Mouse (Mus musculus) kidney, embryonic 14.5 days (tissue): ENCODE data around the gene Gm10717. TPM values are rescaled to one million over a fixed set of nuclear protein-coding genes. Genes with fewer than 3 reads are reported as not detected.
"Not testable (repeated sequence)": the region's sequence is repeated elsewhere in the genome, so short reads cannot be mapped to it uniquely, and the experiment has no call there.

Experiments
- ATAC-seq: fragments of 200-750 bp; cut with Nextera tagmentation; 2 replicates; pipeline ENCODE4 v1.8.0; 2017; ENCODE audit warnings: moderate number of reproducible peaks, mild to moderate bottlenecking, moderate TSS enrichment, moderate library complexity; ENCODE audit not compliant: low FRiP score, low TSS enrichment
- H3K27ac ChIP-seq: fragments of 300-500 bp; sonication (generic); 2 replicates; pipeline ENCODE4 v1.5.1; 2014; ENCODE audit warnings: low read depth, mild to moderate bottlenecking, low read length, moderate library complexity, mixed read lengths
- H3K27me3 ChIP-seq: fragments of 300-500 bp; sonication (generic); 2 replicates; pipeline ENCODE4 v1.6.1; 2014; ENCODE audit warnings: mild to moderate bottlenecking, low read length; ENCODE audit not compliant: control insufficient read depth, insufficient read depth
- H3K36me3 ChIP-seq: fragments of 300-500 bp; sonication (generic); 2 replicates; pipeline ENCODE4 v1.6.1; 2014; ENCODE audit warnings: low read length, mixed read lengths; ENCODE audit not compliant: control insufficient read depth, insufficient read depth
- H3K4me1 ChIP-seq: fragments of 300-500 bp; sonication (generic); 2 replicates; pipeline ENCODE4 v1.6.1; 2014; ENCODE audit warnings: low read length, mixed read lengths; ENCODE audit not compliant: control insufficient read depth, insufficient read depth
- H3K4me2 ChIP-seq: fragments of 300-500 bp; sonication (generic); replicated peaks from 2 replicates; pipeline ENCODE4 v1.6.1; 2014; ENCODE audit warnings: low read depth, mild to moderate bottlenecking, low read length
- H3K4me3 ChIP-seq: fragments of 300-500 bp; sonication (generic); 2 replicates; pipeline ENCODE4 v1.5.1; 2014; ENCODE audit warnings: mild to moderate bottlenecking, low read length
- H3K9ac ChIP-seq: fragments of 300-500 bp; sonication (generic); 2 replicates; pipeline ENCODE4 v1.6.1; 2014; ENCODE audit warnings: low read depth, mild to moderate bottlenecking, low read length, moderate library complexity
- H3K9me3 ChIP-seq: fragments of 300-500 bp; sonication (generic); 2 replicates; pipeline ENCODE4 v1.6.1; 2016; ENCODE audit warnings: low read length; ENCODE audit not compliant: control insufficient read depth
- WGBS: fragments of 180-500 bp; shearing (Covaris S2); extraction: QIAGEN DNeasy Blood & Tissue Kit; methylation state at CpG from one replicate; pipeline ENCODE4 v1.1.7; 2014; 5-methylcytosine and 5-hydroxymethylcytosine counted together
- polyA plus RNA-seq: library from polyadenylated mRNA; unstranded; fragments of >200 nt; fragmentation: Nextera tagmentation; extraction: Ambion mirVana; gene quantifications from 2 replicates; pipeline ENCODE4 v1.2.1, GENCODE M21; 2014

Gene Gm10717
- polyA plus RNA-seq, 1 experiment from 2014 or later = not detected

DNA sequence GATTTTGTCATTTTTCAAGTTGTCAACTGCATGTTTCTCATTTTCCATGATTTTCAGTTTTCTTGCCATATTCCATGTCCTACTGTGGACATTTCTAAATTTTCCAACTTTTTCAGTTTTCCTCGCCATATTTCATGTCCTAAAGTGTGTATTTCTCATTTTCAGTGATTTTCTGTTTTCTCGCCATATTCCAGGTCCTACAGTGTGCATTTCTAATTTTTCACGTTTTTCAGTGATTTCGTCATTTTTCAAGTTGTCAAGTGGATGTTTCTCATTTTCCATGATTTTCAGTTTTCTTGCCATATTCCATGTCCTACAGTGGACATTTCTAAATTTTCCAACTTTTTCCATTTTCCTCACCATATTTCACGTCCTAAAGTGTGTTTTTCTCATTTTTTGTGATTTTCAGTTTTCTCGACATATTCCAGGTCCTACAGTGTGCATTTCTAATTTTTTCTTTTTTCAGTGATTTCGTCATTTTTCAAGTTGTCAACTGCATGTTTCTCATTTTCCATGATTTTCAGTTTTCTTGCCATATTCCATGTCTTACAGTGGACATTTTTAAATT, 13.1 kb upstream of the Gm10717 start:
- H3K4me2 ChIP-seq, H3K27me3 ChIP-seq, H3K4me3 ChIP-seq, H3K9ac ChIP-seq, H3K9me3 ChIP-seq, H3K4me1 ChIP-seq, ATAC-seq, H3K36me3 ChIP-seq, H3K27ac ChIP-seq: not testable (repeated sequence)
- WGBS = 95% methylated on average over 2 of the region's 7 CpGs

DNA sequence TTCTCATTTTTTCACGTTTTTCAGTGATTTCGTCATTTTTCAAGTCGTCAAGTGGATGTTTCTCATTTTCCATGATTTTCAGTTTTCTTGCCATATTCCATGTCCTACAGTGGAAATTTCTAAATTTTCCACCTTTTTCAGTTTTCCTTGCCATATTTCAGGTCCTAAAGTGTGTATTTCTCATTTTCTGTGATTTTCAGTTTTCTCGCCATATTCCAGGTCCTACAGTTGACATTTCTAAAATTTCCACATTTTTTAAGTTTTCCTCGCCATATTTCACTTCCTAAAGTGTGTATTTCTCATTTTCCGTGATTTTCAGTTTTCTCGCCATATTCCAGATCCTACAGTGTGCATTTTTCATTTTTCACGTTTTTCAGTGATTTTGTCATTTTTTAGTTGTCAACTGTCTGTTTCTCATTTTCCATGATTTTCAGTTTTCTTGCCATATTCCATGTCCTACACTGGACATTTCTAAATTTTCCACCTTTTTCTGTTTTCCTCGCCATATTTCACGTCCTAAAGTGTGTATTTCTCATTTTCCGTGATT, 12.4 kb upstream of the Gm10717 start, which contains the start of gene Gm10721:
Gene Gm10721, plus strand, starts transcription at position 408 of the 547 bp plus-strand sequence.
- H3K4me3 ChIP-seq, H3K27ac ChIP-seq, H3K27me3 ChIP-seq, H3K4me1 ChIP-seq, H3K36me3 ChIP-seq, H3K9ac ChIP-seq, H3K4me2 ChIP-seq, H3K9me3 ChIP-seq: not testable (repeated sequence)
- peak; percentile 39; the same call in 1 of the 2 replicates for ATAC-seq
- no CpG with 5 or more reads among the region's 11 CpGs for WGBS

DNA sequence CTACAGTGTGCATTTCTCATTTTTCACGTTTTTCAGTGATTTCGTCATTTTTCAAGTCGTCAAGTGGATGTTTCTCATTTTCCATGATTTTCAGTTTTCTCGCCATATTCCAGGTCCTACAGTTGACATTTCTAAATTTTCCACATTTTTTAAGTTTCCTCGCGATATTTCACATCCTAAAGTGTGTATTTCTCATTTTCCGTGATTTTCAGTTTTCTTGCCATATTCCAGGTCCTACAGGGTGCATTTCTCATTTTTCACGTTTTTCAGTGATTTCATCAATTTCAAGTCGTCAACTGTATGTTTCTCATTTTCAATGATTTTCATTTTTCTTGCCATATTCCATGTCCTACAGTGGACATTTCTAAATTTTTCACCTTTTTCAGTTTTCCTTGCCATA, 9.9 kb upstream of the Gm10717 start, which contains the start of gene Gm10720:
Gene Gm10720, plus strand, starts transcription at position 301 of the 400 bp plus-strand sequence.
- not testable (repeated sequence) for ATAC-seq

DNA sequence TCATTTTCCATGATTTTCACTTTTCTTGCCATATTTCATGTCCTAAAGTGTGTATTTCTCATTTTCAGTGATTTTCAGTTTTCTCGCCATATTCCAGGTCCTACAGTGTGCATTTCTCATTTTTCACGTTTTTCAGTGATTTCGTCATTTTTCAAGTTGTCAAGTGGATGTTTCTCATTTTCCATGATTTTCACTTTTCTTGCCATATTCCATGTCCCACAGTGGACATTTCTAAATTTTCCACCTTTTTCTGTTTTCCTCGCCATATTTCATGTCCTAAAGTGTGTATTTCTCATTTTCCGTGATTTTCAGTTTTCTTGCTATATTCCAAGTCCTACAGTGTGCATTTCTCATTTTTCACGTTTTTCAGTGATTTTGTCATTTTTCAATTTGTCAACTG, 9.3 kb upstream of the Gm10717 start:
- H3K27ac ChIP-seq, ATAC-seq, H3K4me3 ChIP-seq, H3K9ac ChIP-seq, H3K27me3 ChIP-seq, H3K9me3 ChIP-seq, H3K4me1 ChIP-seq, H3K36me3 ChIP-seq, H3K4me2 ChIP-seq: not testable (repeated sequence)
- WGBS = 64% methylated on average over 4 of the region's 6 CpGs

More for the DNA sequence above, 9.9 kb upstream of the Gm10717 start, which contains the start of gene Gm10720:
- H3K4me1 ChIP-seq, H3K4me2 ChIP-seq, H3K4me3 ChIP-seq, H3K36me3 ChIP-seq, H3K9me3 ChIP-seq, H3K27ac ChIP-seq, H3K9ac ChIP-seq, H3K27me3 ChIP-seq: not testable (repeated sequence)
- 61% methylated on average over 4 of the region's 9 CpGs for WGBS

DNA sequence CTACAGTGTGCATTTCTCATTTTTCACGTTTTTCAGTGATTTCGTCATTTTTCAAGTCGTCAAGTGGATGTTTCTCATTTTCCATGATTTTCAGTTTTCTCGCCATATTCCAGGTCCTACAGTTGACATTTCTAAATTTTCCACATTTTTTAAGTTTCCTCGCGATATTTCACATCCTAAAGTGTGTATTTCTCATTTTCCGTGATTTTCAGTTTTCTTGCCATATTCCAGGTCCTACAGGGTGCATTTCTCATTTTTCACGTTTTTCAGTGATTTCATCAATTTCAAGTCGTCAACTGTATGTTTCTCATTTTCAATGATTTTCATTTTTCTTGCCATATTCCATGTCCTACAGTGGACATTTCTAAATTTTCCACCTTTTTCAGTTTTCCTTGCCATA, 8.1 kb upstream of the Gm10717 start, which contains the start of gene Gm10719:
Gene Gm10719, plus strand, starts transcription at position 301 of the 400 bp plus-strand sequence.
- 83% methylated on average over 1 of the region's 9 CpGs for WGBS
- not testable (repeated sequence) for H3K36me3 ChIP-seq, H3K27ac ChIP-seq, H3K9ac ChIP-seq, H3K9me3 ChIP-seq, H3K4me3 ChIP-seq, ATAC-seq, H3K27me3 ChIP-seq, H3K4me1 ChIP-seq, H3K4me2 ChIP-seq

DNA sequence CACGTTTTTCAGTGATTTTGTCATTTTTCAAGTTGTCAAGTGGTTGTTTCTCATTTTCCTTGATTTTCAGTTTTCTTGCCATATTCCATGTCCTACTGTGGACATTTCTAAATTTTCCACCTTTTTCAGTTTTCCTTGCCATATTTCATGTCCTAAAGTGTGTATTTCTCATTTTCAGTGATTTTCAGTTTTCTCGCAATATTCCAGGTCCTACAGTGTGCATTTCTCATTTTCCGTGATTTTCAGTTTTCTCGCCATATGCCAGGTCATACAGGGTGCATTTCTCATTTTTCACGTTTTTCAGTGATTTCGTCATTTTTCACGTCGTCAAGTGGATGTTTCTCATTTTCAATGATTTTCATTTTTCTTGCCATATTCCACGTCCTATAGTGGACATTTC, 6.3 kb upstream of the Gm10717 start:
- WGBS = 68% methylated on average over 9 of the region's 9 CpGs
- not testable (repeated sequence) for H3K9ac ChIP-seq, H3K36me3 ChIP-seq, H3K4me3 ChIP-seq, H3K4me1 ChIP-seq, ATAC-seq, H3K27ac ChIP-seq, H3K9me3 ChIP-seq, H3K27me3 ChIP-seq, H3K4me2 ChIP-seq

DNA sequence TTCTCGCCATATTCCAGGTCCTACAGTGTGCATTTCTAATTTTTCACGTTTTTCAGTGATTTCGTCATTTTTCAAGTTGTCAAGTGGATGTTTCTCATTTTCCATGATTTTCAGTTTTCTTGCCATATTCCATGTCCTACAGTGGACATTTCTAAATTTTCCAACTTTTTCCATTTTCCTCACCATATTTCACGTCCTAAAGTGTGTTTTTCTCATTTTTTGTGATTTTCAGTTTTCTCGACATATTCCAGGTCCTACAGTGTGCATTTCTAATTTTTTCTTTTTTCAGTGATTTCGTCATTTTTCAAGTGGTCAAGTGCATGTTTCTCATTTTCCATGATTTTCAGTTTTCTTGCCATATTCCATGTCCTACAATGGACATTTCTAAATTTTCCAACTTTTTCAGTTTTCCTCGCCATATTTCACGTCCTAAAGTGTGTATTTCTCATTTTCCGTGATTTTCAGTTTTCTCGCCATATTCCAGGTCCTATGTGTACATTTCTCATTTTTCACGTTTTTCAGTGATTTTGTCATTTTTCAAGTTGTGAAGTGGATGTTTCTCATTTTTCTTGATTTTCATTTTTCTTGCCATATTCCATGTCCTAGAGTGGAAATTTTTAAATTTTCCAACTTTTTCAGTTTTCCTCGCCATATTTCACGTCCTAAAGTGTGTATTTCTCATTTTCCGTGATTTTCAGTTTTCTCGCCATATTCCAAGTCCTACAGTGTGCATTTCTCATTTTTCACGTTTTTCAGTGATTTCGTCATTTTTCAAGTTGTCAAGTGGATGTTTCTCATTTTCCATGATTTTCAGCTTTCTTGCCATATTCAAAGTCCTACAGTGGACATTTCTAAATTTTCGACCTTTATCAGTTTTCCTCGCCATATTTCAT, 5.1 kb upstream of the Gm10717 start:
- H3K4me3 ChIP-seq, H3K4me2 ChIP-seq, H3K27ac ChIP-seq, H3K9me3 ChIP-seq, H3K4me1 ChIP-seq, H3K36me3 ChIP-seq, H3K27me3 ChIP-seq, H3K9ac ChIP-seq: not testable (repeated sequence)
- ATAC-seq = 0 out of 2 replicates have a peak, but pooled peaks have one; percentile 65
- WGBS = 79% methylated on average over 11 of the region's 19 CpGs

DNA sequence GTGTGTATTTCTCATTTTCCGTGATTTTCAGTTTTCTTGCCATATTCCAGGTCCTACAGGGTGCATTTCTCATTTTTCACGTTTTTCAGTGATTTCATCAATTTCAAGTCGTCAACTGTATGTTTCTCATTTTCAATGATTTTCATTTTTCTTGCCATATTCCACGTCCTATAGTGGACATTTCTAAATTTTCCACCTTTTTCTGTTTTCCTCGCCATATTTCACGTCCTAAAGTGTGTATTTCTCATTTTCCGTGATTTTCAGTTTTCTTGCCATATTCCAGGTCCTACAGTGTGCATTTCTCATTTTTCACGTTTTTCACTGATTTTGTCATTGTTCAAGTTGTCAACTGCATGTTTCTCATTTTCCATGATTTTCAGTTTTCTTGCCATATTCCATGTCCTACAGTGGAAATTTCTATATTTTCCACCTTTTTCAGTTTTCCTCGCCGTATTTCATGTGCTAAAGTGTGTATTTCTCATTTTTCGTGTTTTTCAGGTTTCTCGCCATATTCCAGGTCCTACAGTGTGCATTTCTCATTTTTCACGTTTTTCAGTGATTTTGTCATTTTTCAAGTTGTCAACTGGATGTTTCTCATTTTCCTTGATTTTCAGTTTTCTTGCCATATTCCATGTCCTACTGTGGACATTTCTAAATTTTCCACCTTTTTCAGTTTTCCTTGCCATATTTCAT, 2.8 kb upstream of the Gm10717 start:
- H3K36me3 ChIP-seq, H3K9ac ChIP-seq, H3K4me3 ChIP-seq, H3K9me3 ChIP-seq, H3K4me2 ChIP-seq, ATAC-seq, H3K27me3 ChIP-seq, H3K4me1 ChIP-seq, H3K27ac ChIP-seq: not testable (repeated sequence)
- WGBS = 70% methylated on average over 9 of the region's 13 CpGs
